20 mouse cellular contexts compared by ENCODE assay signal in the genomic region with DNA sequence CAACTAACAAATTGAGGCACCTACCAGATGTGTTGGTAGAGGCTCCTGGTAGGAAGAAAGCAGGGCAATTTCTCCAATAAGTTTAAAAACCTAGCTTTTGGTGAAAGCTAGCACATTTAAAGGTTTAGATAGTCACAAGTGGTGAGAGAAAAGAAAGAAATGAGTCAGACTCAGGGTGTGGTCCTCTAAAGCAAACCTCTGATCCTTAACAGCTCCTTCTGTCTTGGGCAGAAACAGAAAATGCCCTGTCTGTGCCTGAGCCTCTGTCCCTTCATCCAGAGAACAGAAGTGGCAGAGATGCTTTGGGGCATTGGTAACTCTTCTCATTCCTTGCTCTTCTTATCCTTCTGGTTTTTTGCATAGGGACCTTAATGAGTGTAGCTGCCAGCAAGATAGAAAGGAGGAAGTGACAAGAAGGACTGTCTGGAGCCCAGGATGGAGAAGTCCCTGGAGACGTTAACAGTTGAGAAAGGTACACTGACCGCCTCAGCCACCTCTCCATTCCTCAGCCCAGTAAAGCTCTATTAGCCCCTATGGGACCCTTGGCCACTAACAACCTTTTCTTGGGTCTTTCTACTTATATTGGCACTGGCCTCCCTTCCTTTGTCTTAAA.
A peak's percentile ranks its signal among the peaks of the same experiment; 100 is the strongest.
DNase-seq lines count a peak whose midpoint lies in the region; TF ChIP-seq lines count a peak whose summit lies in the region.
"Had no signal": no experiment of that assay in that cellular context is flagged by ENCODE, and none has a peak within 500 bp of the region (broad histone marks: within the 10 kb centered on the region; RNA-seq: fewer than 3 reads in every experiment).

No protein-coding gene starts in this region.

- H3K79me2 ChIP-seq in myocyte (ENCODE audit: control insufficient read depth, insufficient read depth), result no peaks in the 10 kb centered on the region

- H3K4me3 ChIP-seq in myocyte, result no peak overlapping the region
- H3K4me3 ChIP-seq: hindbrain, embryonic 10.5 days; kidney, embryonic 15.5 days; limb, embryonic 13.5 days; liver, embryonic 13.5 days; midbrain, embryonic 13.5 days; neural tube, embryonic 13.5 days had no signal

- no peak overlapping the region for H3ac ChIP-seq in myocyte (ENCODE audit: control insufficient read depth, insufficient read length)

- no peaks in the 10 kb centered on the region for H3K27me3 ChIP-seq in myocyte (ENCODE audit: control insufficient read depth, insufficient read depth, insufficient read length)
- H3K27me3 ChIP-seq: kidney, embryonic 15.5 days; liver, embryonic 13.5 days; midbrain, embryonic 13.5 days had no signal

- no peak for TF ChIP-seq POLR2A in myocyte (IDR thresholded peaks at IDR 0.05; ENCODE audit: insufficient read length, low read depth)

- H3K36me3 ChIP-seq in myocyte (ENCODE audit: control insufficient read depth, insufficient read depth), result no peaks in the 10 kb centered on the region
- H3K36me3 ChIP-seq: hindbrain, embryonic 10.5 days; kidney, embryonic 15.5 days; limb, embryonic 13.5 days; liver, embryonic 13.5 days; midbrain, embryonic 13.5 days; neural tube, embryonic 13.5 days had no signal

- peak; percentile 16 for DNase-seq in CD4-positive, CD25-positive, alpha-beta regulatory T cell, adult 2 months (ENCODE audit: low read depth, low spot score)
- DNase-seq in MEL-GATA-1-ER (ENCODE audit: extremely low read depth, low read depth), result peak; percentile 69
- peak; percentile 51 for DNase-seq in induced T-regulatory cell, adult 2 months (ENCODE audit: low read depth)
- no peak for DNase-seq in cerebellum, adult 9-10 months
- no peak for DNase-seq in layer of hippocampus, adult 8-10 months (ENCODE audit: low spot score in 2 of 2)
- no peak for DNase-seq in frontal cortex, postnatal 14 days (ENCODE audit: low spot score in 2 of 2)
- DNase-seq: adrenal gland, postnatal 14 days; cerebellum, adult 2 months; cerebellum, postnatal 36 days; kidney, adult 11 months; kidney, postnatal 36 days; layer of hippocampus, adult 9-11 months; liver, embryonic 13.5 days; thymus, postnatal 14 days had no signal

- H3K4me2 ChIP-seq in myocyte (ENCODE audit: low read depth), result peak overlapping the region; percentile 41
- H3K4me2 ChIP-seq: kidney, embryonic 15.5 days; limb, embryonic 13.5 days; liver, embryonic 13.5 days; midbrain, embryonic 13.5 days; neural tube, embryonic 13.5 days had no signal

TF ChIP-seq in myocyte, 11 proteins besides CTCF, POLR2A, EP300 and RAD21:
- TF ChIP-seq MAX (IDR thresholded peaks at IDR 0.05; ENCODE audit: low read depth), result no peak
- TF ChIP-seq E2F4 (IDR thresholded peaks at IDR 0.05; ENCODE audit: insufficient read depth), result no peak

Comparison
In these comparisons a context has a peak if more than half of its experiments do, and no peak if none do; other contexts are left out.
1. DNase-seq: peak in CD4-positive, CD25-positive, alpha-beta regulatory T cell, adult 2 months (single experiment), MEL-GATA-1-ER (single experiment) and induced T-regulatory cell, adult 2 months (single experiment); none in cerebellum, adult 9-10 months (single experiment), layer of hippocampus, adult 8-10 months (0 of 2) and frontal cortex, postnatal 14 days (0 of 2).